17 mouse cellular contexts compared by ENCODE assay signal in the genomic region with DNA sequence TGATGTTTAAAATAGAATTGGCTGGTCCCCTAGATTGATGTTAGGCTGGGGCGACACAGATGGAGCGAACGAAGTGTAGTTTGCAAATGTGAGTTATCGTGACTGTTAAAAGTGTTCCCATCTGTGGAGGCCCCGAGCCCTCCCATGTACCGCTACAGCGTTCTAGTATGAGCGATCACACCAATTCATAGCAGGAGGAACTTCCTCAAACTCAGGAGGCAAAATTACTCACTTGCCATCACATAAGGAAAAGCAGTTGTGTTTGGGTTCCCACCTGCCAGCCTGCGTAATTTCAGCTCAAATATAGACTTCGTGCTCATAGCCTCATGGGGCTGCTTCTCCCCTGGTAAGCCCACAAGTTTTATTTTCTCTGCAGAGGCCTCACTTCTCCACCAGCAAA.
DNase-seq lines count a peak whose midpoint lies in the region; ATAC-seq and TF ChIP-seq lines count a peak whose summit lies in the region.
"Had no signal": no experiment of that assay in that cellular context is flagged by ENCODE, and none has a peak within 500 bp of the region (broad histone marks: within the 10 kb centered on the region; RNA-seq: fewer than 3 reads in every experiment).

No protein-coding gene starts in this region.

- H3K36me3 ChIP-seq in lung, postnatal 0 days (ENCODE audit: insufficient read depth, low read length): no peaks in the 10 kb centered on the region
- H3K36me3 ChIP-seq in liver, embryonic 11.5 days (ENCODE audit: control insufficient read depth, insufficient read depth, low read length): no peaks in the 10 kb centered on the region
- H3K36me3 ChIP-seq: embryonic facial prominence, embryonic 15.5 days; forebrain, embryonic 15.5 days; limb, embryonic 13.5 days; midbrain, embryonic 13.5 days; stomach, embryonic 15.5 days had no signal

- H3K27ac ChIP-seq in layer of hippocampus, adult 2 months: peak overlapping the region; percentile 70
- H3K27ac ChIP-seq in left cerebral cortex, adult 2 months: no peak overlapping the region
- no peak overlapping the region for H3K27ac ChIP-seq in lung, postnatal 0 days (ENCODE audit: low read length)
- H3K27ac ChIP-seq in liver, embryonic 11.5 days (ENCODE audit: low read depth, low read length): no peak overlapping the region
- H3K27ac ChIP-seq: embryonic facial prominence, embryonic 15.5 days; forebrain, embryonic 15.5 days; kidney, postnatal 0 days; limb, embryonic 13.5 days; midbrain, embryonic 13.5 days; stomach, embryonic 15.5 days had no signal

- H3K4me3 ChIP-seq in layer of hippocampus, adult 2 months: no peak overlapping the region
- H3K4me3 ChIP-seq in left cerebral cortex, adult 2 months: no peak overlapping the region
- no peak overlapping the region for H3K4me3 ChIP-seq in lung, postnatal 0 days (ENCODE audit: low read depth, low read length)
- H3K4me3 ChIP-seq in liver, embryonic 11.5 days (ENCODE audit: low read depth, low read length): no peak overlapping the region
- H3K4me3 ChIP-seq: embryonic facial prominence, embryonic 15.5 days; forebrain, embryonic 15.5 days; limb, embryonic 13.5 days; midbrain, embryonic 13.5 days; stomach, embryonic 15.5 days had no signal

- 84% methylated on average over 10 of the region's 10 CpGs for WGBS in lung, postnatal 0 days
- WGBS in liver, embryonic 11.5 days: 90% methylated on average over 10 of the region's 10 CpGs

- H3K4me1 ChIP-seq in lung, postnatal 0 days (ENCODE audit: insufficient read depth, low read depth, low read length): no peaks in the 10 kb centered on the region
- H3K4me1 ChIP-seq in liver, embryonic 11.5 days (replicated peaks; ENCODE audit: control insufficient read depth, insufficient read depth, low read length): no peaks in the 10 kb centered on the region
- H3K4me1 ChIP-seq: embryonic facial prominence, embryonic 15.5 days; forebrain, embryonic 15.5 days; limb, embryonic 13.5 days; midbrain, embryonic 13.5 days; stomach, embryonic 15.5 days had no signal

- ATAC-seq in lung, postnatal 0 days: no peak
- no peak for ATAC-seq in liver, embryonic 11.5 days (replicated peaks; ENCODE audit: low FRiP score)
- ATAC-seq: forebrain, embryonic 15.5 days; midbrain, embryonic 13.5 days had no signal

- intact Hi-C loops in left cerebral cortex, adult 2 months (cut with DNase I): loop anchor here (5.0 to 10.0 kb wide), 6 partner anchors 44 to 1313 kb away; no protein-coding TSS in a partner anchor

- no peaks in the 10 kb centered on the region for H3K27me3 ChIP-seq in lung, postnatal 0 days (replicated peaks; ENCODE audit: insufficient read depth, low read length)
- no peaks in the 10 kb centered on the region for H3K27me3 ChIP-seq in liver, embryonic 11.5 days (replicated peaks; ENCODE audit: control insufficient read depth, insufficient read depth, low read length)
- H3K27me3 ChIP-seq: embryonic facial prominence, embryonic 15.5 days; forebrain, embryonic 15.5 days; limb, embryonic 13.5 days; midbrain, embryonic 13.5 days; stomach, embryonic 15.5 days had no signal

- no peaks in the 10 kb centered on the region for H3K9me3 ChIP-seq in lung, postnatal 0 days (ENCODE audit: low read length)
- H3K9me3 ChIP-seq in liver, embryonic 11.5 days (ENCODE audit: control insufficient read depth, low read length): no peaks in the 10 kb centered on the region
- H3K9me3 ChIP-seq: embryonic facial prominence, embryonic 15.5 days; forebrain, embryonic 15.5 days; limb, embryonic 13.5 days; midbrain, embryonic 13.5 days; stomach, embryonic 15.5 days had no signal

- no peak overlapping the region for H3K4me2 ChIP-seq in lung, postnatal 0 days (replicated peaks; ENCODE audit: low read depth, low read length)
- no peak overlapping the region for H3K4me2 ChIP-seq in liver, embryonic 11.5 days
- H3K4me2 ChIP-seq: embryonic facial prominence, embryonic 15.5 days; forebrain, embryonic 15.5 days; limb, embryonic 13.5 days; midbrain, embryonic 13.5 days; stomach, embryonic 15.5 days had no signal

- no peak overlapping the region for H3K9ac ChIP-seq in lung, postnatal 0 days (replicated peaks; ENCODE audit: low read depth)
- H3K9ac ChIP-seq in liver, embryonic 11.5 days (ENCODE audit: low read depth, low read length): no peak overlapping the region
- H3K9ac ChIP-seq: embryonic facial prominence, embryonic 15.5 days; forebrain, embryonic 15.5 days; limb, embryonic 13.5 days; midbrain, embryonic 13.5 days; stomach, embryonic 15.5 days had no signal

- DNase-seq in frontal cortex, adult 2 months (ENCODE audit: extremely low spot score in 1 of 2, low spot score in 1 of 2): peak; percentile 84 to 89
- peak; percentile 53 to 77 for DNase-seq in layer of hippocampus, adult 2 months (ENCODE audit: low spot score in 2 of 2)
- peak; percentile 47 to 64 for DNase-seq in left cerebral cortex, adult 2 months (ENCODE audit: extremely low spot score in 1 of 2, low spot score in 2 of 2)
- peak; percentile 67 to 87 for DNase-seq in right cerebral cortex, postnatal 10 days (ENCODE audit: low spot score in 2 of 2)
- no peak for DNase-seq in lung, postnatal 0 days (ENCODE audit: low spot score)
- DNase-seq in cerebellum, adult 9-11 months: no peak
- DNase-seq in thymus, postnatal 0 days (ENCODE audit: low spot score): no peak
- no peak for DNase-seq in liver, embryonic 11.5 days (ENCODE audit: low spot score)
- DNase-seq: cerebellum, adult 18-20 months; lung, postnatal 4 days; thymus, postnatal 14 days had no signal

- TF ChIP-seq EP300 in lung, postnatal 0 days (IDR thresholded peaks at IDR 0.05): no peak

- no peak for TF ChIP-seq CTCF in layer of hippocampus, adult 2 months (conservative IDR thresholded peaks at IDR 0.05)
- no peak for TF ChIP-seq CTCF in left cerebral cortex, adult 2 months (IDR thresholded peaks at IDR 0.05)
- TF ChIP-seq CTCF in lung, postnatal 0 days (IDR thresholded peaks at IDR 0.05): no peak

Comparison
In these comparisons a context has a peak if more than half of its experiments do, and no peak if none do; other contexts are left out.
1. DNase-seq: peak in frontal cortex, adult 2 months (2 of 2), layer of hippocampus, adult 2 months (2 of 2), left cerebral cortex, adult 2 months (2 of 2) and right cerebral cortex, postnatal 10 days (2 of 2); none in lung, postnatal 0 days (single experiment), cerebellum, adult 9-11 months (single experiment), thymus, postnatal 0 days (single experiment) and liver, embryonic 11.5 days (single experiment).